Mouse (Mus musculus) liver, embryonic 13.5 days (tissue): Measurements from ENCODE around the gene Pdzd8. TPM values are rescaled to one million over a fixed set of nuclear protein-coding genes. Genes with fewer than 3 reads are reported as not detected.

Source experiments
- ATAC-seq: fragments of 200-750 bp; cut with Nextera tagmentation; 2 replicates; pipeline ENCODE4 v1.8.0; 2017; ENCODE audit warnings: low read depth, mild to moderate bottlenecking, moderate number of reproducible peaks, moderate library complexity
- DNase-seq: peaks from one replicate; pipeline ENCODE4 v3.0.0; 2022
- H3K27ac ChIP-seq: fragments of 300-500 bp; sonication (generic); 2 replicates; pipeline ENCODE4 v1.5.1; 2015; ENCODE audit warnings: moderate library complexity, mild to moderate bottlenecking, inconsistent platforms
- H3K27me3 ChIP-seq: fragments of 300-500 bp; sonication (generic); 2 replicates; pipeline ENCODE4 v1.6.1; 2015; ENCODE audit warnings: mild to moderate bottlenecking, inconsistent platforms
- H3K36me3 ChIP-seq: fragments of 300-500 bp; sonication (generic); 2 replicates; pipeline ENCODE4 v1.6.1; 2015; ENCODE audit warnings: mild to moderate bottlenecking, inconsistent platforms
- H3K4me1 ChIP-seq: fragments of 300-500 bp; sonication (generic); replicated peaks from 2 replicates; pipeline ENCODE4 v1.6.1; 2015; ENCODE audit warnings: inconsistent platforms
- H3K4me2 ChIP-seq: fragments of 300-500 bp; sonication (generic); 2 replicates; pipeline ENCODE4 v1.6.1; 2015; ENCODE audit warnings: inconsistent platforms, mild to moderate bottlenecking, moderate library complexity
- H3K4me3 ChIP-seq: fragments of 300-500 bp; sonication (generic); replicated peaks from 2 replicates; pipeline ENCODE4 v1.5.1; 2015; ENCODE audit warnings: mild to moderate bottlenecking, inconsistent platforms
- H3K9ac ChIP-seq: fragments of 300-500 bp; sonication (generic); 2 replicates; pipeline ENCODE4 v1.6.1; 2015; ENCODE audit warnings: mild to moderate bottlenecking, inconsistent platforms
- H3K9me3 ChIP-seq: fragments of 300-500 bp; sonication (generic); replicated peaks from 2 replicates; pipeline ENCODE4 v1.6.1; 2016; ENCODE audit warnings: inconsistent platforms
- WGBS: fragments of 180-500 bp; shearing (Covaris S2); methylation state at CpG from one replicate; pipeline ENCODE4 v1.1.7; 2015; ENCODE audit not compliant: insufficient replicate concordance; 5-methylcytosine and 5-hydroxymethylcytosine counted together
- polyA plus RNA-seq: library from polyadenylated mRNA; unstranded; fragments of >200 nt; fragmentation: Nextera tagmentation; extraction: Ambion mirVana; gene quantifications from 2 replicates; pipeline ENCODE4 v1.2.1, GENCODE M21; 2015

Pdzd8 gene
- polyA plus RNA-seq, 1 experiment from 2014 or later: 3.9 TPM

DNA sequence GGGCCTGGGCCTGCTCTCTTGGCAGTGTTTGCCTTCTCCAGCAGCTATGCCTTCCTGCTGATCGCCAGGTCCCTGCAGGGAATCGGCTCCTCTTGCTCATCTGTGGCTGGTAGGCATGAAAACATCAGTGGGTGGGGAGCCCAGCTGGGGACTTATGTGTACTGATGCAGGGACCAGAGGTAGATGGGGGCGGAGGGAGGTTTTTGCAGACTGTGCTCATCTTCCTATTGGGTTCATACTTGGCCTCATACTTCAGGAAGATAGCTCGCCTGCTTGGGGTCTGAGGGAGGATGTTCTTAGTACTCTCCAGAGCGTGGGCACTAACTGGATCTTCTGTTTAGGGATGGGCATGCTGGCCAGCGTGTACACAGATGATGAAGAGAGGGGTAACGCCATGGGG lies 72.4 kb downstream of the Pdzd8 start:
- no peak overlapping the region for H3K4me3 ChIP-seq
- no peak overlapping the region for H3K9ac ChIP-seq
- no peak overlapping the region for H3K27ac ChIP-seq
- H3K4me2 ChIP-seq: no peak overlapping the region
- no peaks in the 10 kb centered on the region for H3K27me3 ChIP-seq
- no peaks in the 10 kb centered on the region for H3K9me3 ChIP-seq
- no peaks in the 10 kb centered on the region for H3K4me1 ChIP-seq
- 67% methylated on average over 7 of the region's 7 CpGs for WGBS
- DNase-seq (no peak), ATAC-seq (no peak)
- no peaks in the 10 kb centered on the region for H3K36me3 ChIP-seq

DNA sequence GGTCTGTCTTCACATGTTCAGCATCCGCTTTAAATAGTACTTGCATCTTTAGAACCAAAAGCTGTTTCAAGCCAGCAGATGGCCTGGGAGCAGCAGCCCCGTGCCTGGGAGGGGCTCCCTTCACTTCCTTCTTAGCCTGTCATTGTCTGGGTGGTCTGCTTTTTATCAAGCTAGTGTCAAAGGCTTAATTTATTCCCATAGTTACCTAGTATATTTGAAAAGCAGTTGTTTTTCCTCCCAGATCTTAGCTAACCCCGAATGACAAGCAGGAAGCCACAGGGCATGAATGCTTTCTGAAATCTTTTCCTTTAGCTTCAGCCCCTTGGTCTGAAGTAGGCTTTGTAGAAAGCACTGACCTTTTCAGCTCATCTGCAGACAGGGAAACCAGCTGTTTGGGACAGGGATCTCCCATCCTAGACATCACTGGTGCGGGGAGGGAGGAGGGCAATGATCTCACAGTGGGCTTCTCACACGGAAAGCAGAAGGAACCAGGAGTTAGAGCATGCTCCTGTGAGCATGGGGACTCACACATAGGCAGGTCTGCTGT lies 78.1 kb downstream of the Pdzd8 start:
- Histone ChIP-seq H3K9ac (no peak overlapping the region), H3K4me3 (no peak overlapping the region), H3K4me1 (no peaks in the 10 kb centered on the region), H3K27me3 (peaks cover 8% of the 10 kb centered on the region; the same call in 1 of the 2 replicates), H3K27ac (no peak overlapping the region), H3K4me2 (no peak overlapping the region), H3K36me3 (no peaks in the 10 kb centered on the region), H3K9me3 (no peaks in the 10 kb centered on the region)
- DNase-seq (no peak), ATAC-seq (no peak)
- 30% methylated on average over 5 of the region's 5 CpGs for WGBS

DNA sequence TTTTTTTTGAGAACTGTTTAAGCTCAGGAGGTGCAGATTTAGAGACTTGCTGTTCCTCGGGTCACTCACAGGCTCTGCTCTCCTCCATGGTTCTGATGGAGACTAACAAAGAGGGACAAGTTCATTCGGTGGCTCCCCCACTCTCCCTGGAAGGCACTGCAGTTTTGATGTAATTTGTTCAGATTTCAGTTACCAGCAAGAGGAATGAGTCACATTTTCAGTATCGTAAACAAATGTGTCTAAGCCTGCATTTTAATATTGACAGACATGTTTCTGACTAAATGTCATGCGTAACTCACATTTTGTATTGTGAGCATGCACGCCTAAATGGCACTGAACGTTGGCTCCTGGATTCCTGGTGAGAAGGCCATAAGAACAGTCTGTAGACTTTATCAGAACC lies 79.7 kb downstream of the Pdzd8 start:
- DNase-seq: no peak
- no peak overlapping the region for H3K4me2 ChIP-seq
- H3K4me3 ChIP-seq: no peak overlapping the region
- no peak for ATAC-seq
- H3K9ac ChIP-seq: no peak overlapping the region
- H3K27me3 ChIP-seq: peaks cover 20% of the 10 kb centered on the region
- WGBS: 66% methylated on average over 6 of the region's 6 CpGs
- peaks cover 11% of the 10 kb centered on the region for H3K4me1 ChIP-seq
- no peaks in the 10 kb centered on the region for H3K36me3 ChIP-seq
- no peak overlapping the region for H3K27ac ChIP-seq
- no peaks in the 10 kb centered on the region for H3K9me3 ChIP-seq

DNA sequence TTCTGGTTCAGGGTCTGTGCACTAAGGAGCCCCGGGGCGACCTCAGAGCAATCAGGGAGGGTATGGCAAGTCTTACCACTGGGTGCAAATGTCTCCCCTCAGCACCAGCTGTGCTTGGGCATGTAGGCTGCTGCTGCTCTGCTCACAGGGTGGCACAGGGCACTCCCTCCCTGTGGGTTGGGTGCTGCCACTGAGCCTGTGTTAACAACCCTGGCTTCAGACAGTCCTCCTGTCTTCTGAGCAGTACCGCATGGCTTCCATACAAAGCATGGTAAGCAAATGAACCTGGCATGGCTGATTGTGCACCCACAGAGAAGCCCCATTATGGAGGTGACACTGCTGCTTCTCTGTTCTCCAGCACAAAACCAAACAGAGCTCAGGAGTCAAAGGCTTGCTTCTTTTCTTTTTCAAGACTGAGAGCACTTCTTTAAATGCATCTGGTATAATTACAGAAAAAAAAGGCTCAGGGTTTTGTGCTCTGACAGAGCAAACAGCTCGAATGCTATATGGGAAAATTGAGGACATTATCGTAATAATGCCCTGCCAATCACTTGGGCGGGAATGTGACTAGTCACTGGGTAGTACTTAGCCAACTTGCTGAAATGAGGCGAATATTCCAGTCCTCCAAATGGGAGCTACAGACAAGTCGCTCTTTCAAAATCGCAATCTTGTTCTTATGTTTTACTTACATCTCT lies 80.6 kb downstream of the Pdzd8 start:
- no peak overlapping the region for H3K27ac ChIP-seq
- H3K9me3 ChIP-seq: no peaks in the 10 kb centered on the region
- ATAC-seq (no peak), DNase-seq (no peak)
- H3K4me3 ChIP-seq: no peak overlapping the region
- H3K4me1 ChIP-seq: peaks cover 19% of the 10 kb centered on the region
- H3K9ac ChIP-seq: no peak overlapping the region
- WGBS: 68% methylated on average over 9 of the region's 9 CpGs
- H3K36me3 ChIP-seq: no peaks in the 10 kb centered on the region
- peaks cover 29% of the 10 kb centered on the region for H3K27me3 ChIP-seq
- no peak overlapping the region for H3K4me2 ChIP-seq

DNA sequence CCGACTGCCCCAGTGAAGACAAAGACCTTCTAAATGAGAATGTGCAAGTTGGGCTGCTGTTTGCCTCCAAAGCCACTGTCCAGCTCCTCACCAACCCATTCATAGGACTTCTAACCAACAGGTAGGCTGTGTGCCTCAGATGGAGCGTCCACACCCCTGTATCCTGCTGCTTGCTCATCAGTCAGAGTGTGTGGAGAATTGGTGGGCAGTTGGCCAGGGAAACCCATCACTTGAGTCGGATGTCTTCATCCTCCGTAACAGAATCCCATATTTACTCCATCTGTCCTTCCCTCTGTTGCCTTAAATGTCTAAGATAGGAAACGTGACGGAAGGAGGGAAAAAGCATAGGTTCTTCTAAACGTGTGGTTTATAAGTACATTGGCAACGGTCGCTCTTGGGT lies 82.4 kb downstream of the Pdzd8 start:
- H3K4me2 ChIP-seq: no peak overlapping the region
- no peak overlapping the region for H3K4me3 ChIP-seq
- peaks cover 35% of the 10 kb centered on the region for H3K27me3 ChIP-seq
- no peaks in the 10 kb centered on the region for H3K9me3 ChIP-seq
- no peak for DNase-seq
- no peaks in the 10 kb centered on the region for H3K36me3 ChIP-seq
- ATAC-seq: no peak
- peaks cover 19% of the 10 kb centered on the region for H3K4me1 ChIP-seq
- 79% methylated on average over 9 of the region's 9 CpGs for WGBS
- H3K9ac ChIP-seq: no peak overlapping the region
- no peak overlapping the region for H3K27ac ChIP-seq

DNA sequence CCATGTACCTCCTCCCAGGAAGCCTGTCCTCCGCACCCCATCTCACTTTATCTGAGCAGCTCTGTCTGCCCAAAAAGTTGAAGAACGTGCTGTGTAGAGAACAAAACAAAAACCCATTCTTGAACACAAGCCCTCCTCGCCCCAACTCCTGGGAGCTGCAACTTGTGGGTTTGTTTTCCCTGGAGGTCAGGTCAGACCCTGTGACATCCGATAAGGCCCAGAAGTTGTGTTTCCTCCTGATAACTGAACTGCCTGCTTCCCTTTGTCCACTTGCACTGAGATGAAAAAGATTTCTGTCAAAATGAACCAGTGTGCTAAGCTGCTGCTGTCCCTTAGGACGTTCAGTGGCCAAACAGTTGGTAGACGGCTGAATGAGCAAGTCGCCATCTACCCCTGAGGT lies 84.0 kb downstream of the Pdzd8 start:
- ATAC-seq: peak; percentile 51
- DNase-seq: peak; percentile 26
- WGBS: 7% methylated on average over 7 of the region's 7 CpGs
- H3K9ac ChIP-seq: peak overlapping the region; percentile 51; the same call in 1 of the 2 replicates
- peak overlapping the region; percentile 49 for H3K4me3 ChIP-seq
- no peak overlapping the region for H3K27ac ChIP-seq
- H3K4me1 ChIP-seq: peaks cover 19% of the 10 kb centered on the region
- H3K9me3 ChIP-seq: no peaks in the 10 kb centered on the region
- no peaks in the 10 kb centered on the region for H3K36me3 ChIP-seq
- peaks cover 35% of the 10 kb centered on the region for H3K27me3 ChIP-seq
- peak overlapping the region; percentile 74 for H3K4me2 ChIP-seq

DNA sequence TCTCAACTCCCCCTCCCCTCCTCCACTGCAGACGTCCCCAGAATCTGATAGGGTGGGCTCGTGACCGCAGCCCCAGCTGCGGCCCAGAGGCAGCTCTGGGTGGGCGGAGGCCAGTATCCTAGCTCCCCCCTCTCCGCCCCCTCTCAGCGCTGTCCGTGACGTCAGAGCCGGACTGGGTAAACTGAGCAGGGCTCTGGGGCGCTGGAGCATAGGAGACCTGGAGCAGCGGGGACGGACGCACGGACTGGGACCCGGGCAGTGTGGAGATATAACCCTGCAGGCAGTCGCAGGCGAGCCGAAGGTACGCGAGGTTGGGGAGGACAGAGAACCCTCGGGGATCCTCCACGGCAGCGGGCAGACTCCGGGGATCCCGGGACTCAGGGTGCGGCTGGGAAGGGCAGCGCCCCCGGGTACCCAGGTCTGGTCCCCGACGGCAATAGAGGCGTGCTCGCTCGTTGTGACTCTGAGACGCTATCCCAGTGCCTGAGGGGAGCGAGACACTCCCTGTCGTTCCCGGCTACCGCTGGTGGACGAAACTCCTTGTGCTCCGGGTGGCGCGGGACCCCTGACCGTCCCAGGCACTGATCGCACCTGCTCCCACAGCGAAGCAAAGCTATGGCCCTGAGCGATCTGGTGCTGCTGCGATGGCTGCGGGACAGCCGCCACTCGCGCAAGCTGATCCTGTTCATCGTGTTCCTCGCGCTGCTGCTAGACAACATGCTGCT lies 84.7 kb downstream of the Pdzd8 start, which contains the start of gene Slc18a2:
TSS of gene Slc18a2 (plus strand) at position 179 of the 725 bp plus-strand sequence.
- Histone ChIP-seq H3K9me3 (no peaks in the 10 kb centered on the region), H3K27me3 (peaks cover 35% of the 10 kb centered on the region), H3K4me3 (peak within 1 kb of the TSS; percentile 49), H3K36me3 (no peaks in the 10 kb centered on the region), H3K9ac (peak within 1 kb of the TSS; percentile 51), H3K4me1 (peaks cover 19% of the 10 kb centered on the region), H3K4me2 (peak within 1 kb of the TSS; percentile 74), H3K27ac (no peak within 1 kb of the TSS)
- under 1% methylated on average over 55 of the region's 55 CpGs for WGBS
- ATAC-seq (peak; percentile 71), DNase-seq (peak; percentile 16)

DNA sequence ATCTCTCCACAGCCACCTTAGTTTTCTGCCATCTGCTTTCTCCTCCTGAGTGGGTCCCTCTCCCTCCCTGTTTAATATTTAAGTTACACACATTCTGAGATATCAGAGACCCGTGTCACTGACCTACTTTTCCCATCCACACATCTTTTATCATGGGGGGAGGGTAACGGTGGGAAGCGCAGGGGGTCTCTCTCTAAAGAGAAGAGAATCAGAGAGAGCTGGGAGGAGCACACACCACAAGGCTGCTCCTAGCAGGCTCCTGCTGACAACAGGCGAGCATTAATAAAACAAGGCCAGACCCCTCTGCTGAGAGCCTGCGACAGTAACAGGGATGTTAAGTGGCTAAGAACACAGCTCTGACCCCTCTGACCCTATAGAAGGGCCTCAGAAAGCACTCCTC lies 85.9 kb downstream of the Pdzd8 start:
- Histone ChIP-seq H3K27me3 (peaks cover 35% of the 10 kb centered on the region), H3K36me3 (no peaks in the 10 kb centered on the region), H3K4me1 (peaks cover 19% of the 10 kb centered on the region), H3K4me2 (no peak overlapping the region), H3K4me3 (no peak overlapping the region), H3K9ac (no peak overlapping the region), H3K9me3 (no peaks in the 10 kb centered on the region), H3K27ac (no peak overlapping the region)
- DNase-seq: no peak
- 49% methylated on average over 5 of the region's 5 CpGs for WGBS
- ATAC-seq: no peak

DNA sequence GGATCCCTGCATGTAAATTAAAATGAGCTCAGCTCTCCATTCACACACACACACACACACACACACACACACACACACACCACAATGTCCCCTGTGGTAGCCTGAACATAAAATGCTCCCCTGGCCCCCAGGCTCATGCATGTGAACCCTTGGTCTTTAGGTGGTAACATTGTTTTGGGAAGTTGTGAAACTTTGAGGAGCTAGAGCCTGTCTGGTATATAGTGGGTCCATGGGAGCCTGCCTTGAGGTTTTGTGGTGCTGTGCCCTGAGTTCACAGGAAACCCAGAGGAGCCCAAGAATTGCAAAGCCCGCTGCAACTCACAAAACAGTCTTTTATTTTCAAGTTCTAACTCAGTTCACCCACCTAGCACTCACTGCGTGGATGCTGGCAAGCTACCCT lies 92.9 kb downstream of the Pdzd8 start:
- H3K27ac ChIP-seq: no peak overlapping the region
- H3K4me2 ChIP-seq: no peak overlapping the region
- ATAC-seq: no peak
- no peaks in the 10 kb centered on the region for H3K9me3 ChIP-seq
- no peaks in the 10 kb centered on the region for H3K27me3 ChIP-seq
- no peak for DNase-seq
- H3K36me3 ChIP-seq: no peaks in the 10 kb centered on the region
- H3K4me3 ChIP-seq: no peak overlapping the region
- WGBS: 31% methylated on average over 2 of the region's 2 CpGs
- no peak overlapping the region for H3K9ac ChIP-seq
- H3K4me1 ChIP-seq: peaks cover 3% of the 10 kb centered on the region; the same call in 1 of the 2 replicates

DNA sequence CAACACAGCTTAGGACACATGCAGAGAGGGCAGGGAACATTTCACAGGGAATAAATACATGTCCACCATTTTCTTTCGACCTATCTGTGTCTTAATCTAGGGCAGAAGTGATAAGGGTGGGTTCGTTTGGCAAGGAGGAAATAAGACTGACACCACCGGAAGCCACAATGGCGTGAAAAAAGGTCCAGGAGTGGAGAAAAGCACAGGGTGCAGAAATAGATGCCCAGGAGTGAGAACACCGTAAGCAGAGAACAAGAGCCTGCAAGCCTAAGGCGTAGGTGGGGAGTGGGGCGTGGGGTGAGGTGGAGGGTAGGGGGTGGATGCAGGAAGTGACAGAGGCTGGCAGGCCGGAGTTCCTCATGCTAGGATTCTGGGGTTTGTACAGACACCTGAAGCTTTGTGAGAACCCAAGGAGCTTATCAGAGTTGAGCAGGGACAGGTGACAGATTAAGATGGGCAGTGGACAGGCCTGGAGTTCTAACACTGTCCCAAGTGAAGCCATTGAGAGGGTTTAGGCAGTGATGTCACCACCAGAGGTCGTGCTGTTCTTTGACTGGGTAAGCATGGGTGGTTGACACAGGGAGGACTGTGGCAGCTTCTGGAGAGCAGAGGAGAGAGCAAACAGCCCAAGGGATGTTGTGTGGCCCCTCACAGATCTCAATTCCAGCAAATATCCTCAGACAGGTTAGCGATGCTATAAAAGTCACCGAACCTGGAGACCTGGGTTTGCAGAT lies 96.9 kb downstream of the Pdzd8 start:
- 27% methylated on average over 11 of the region's 11 CpGs for WGBS
- no peaks in the 10 kb centered on the region for H3K27me3 ChIP-seq
- peak; percentile 18; the same call in 1 of the 2 replicates for ATAC-seq

DNA sequence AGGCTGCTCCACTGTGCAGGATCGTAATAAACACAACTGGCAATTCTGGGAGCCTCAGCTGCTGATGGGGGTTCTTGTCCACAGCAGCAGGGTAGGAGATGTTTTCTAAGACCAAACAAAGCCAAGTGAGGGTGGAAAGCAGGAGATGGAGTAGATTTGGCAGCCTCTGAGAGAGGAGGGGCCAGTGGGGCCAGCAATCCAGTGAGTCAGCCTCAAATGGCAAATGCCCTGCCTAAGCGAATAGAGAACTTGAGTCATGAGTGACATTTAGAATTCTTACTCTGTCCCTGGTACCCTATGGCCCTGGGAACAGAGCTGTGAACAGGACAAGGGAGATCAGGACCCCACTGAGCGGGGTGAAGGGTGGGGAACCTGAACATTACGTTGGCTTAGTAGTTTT lies 97.4 kb downstream of the Pdzd8 start:
- Histone ChIP-seq H3K4me3 (no peak overlapping the region), H3K4me2 (no peak overlapping the region), H3K4me1 (peaks cover 3% of the 10 kb centered on the region; the same call in 1 of the 2 replicates), H3K27me3 (no peaks in the 10 kb centered on the region), H3K9ac (no peak overlapping the region), H3K27ac (no peak overlapping the region), H3K36me3 (no peaks in the 10 kb centered on the region), H3K9me3 (no peaks in the 10 kb centered on the region)
- WGBS: 40% methylated on average over 4 of the region's 4 CpGs
- ATAC-seq (no peak), DNase-seq (no peak)

More for the DNA sequence above, 96.9 kb downstream of the Pdzd8 start:
- H3K27ac ChIP-seq: no peak overlapping the region
- no peak overlapping the region for H3K4me2 ChIP-seq
- H3K36me3 ChIP-seq: no peaks in the 10 kb centered on the region
- no peaks in the 10 kb centered on the region for H3K9me3 ChIP-seq
- peaks cover 3% of the 10 kb centered on the region; the same call in 1 of the 2 replicates for H3K4me1 ChIP-seq
- H3K9ac ChIP-seq: no peak overlapping the region
- peak; percentile 5 for DNase-seq
- H3K4me3 ChIP-seq: no peak overlapping the region
